Mouse (Mus musculus) embryonic facial prominence, embryonic 12.5 days (tissue): ENCODE measurements at regions not wholly inside any gene's neighbourhood (a gene's known extent, or its start where the extent isn't known, plus 50 kb on each side); places are given as distances from the start of the nearest gene placed in this dataset.
A peak's percentile ranks its signal among the peaks of the same experiment; 100 is the strongest.
"Not testable (repeated sequence)": the region's sequence is repeated elsewhere in the genome, so short reads cannot be mapped to it uniquely, and the experiment has no call there.

ENCODE experiments used
- ATAC-seq: fragments of 200-750 bp; cut with Nextera tagmentation; 2 replicates; pipeline ENCODE4 v1.8.0; 2017; ENCODE audit not compliant: insufficient number of reproducible peaks, insufficient read depth, low FRiP score, low TSS enrichment
- H3K27ac ChIP-seq: fragments of 300-500 bp; sonication (generic); 2 replicates; pipeline ENCODE4 v1.5.1; 2016; ENCODE audit warnings: mild to moderate bottlenecking
- H3K27me3 ChIP-seq: fragments of 300-500 bp; sonication (generic); 2 replicates; pipeline ENCODE4 v1.6.1; 2016; ENCODE audit warnings: mild to moderate bottlenecking, moderate library complexity
- H3K36me3 ChIP-seq: fragments of 300-500 bp; sonication (generic); 2 replicates; pipeline ENCODE4 v1.6.1; 2016; ENCODE audit warnings: mild to moderate bottlenecking
- H3K4me1 ChIP-seq: fragments of 300-500 bp; sonication (generic); 2 replicates; pipeline ENCODE4 v1.6.1; 2016
- H3K4me2 ChIP-seq: fragments of 300-500 bp; sonication (generic); replicated peaks from 2 replicates; pipeline ENCODE4 v1.6.1; 2016; ENCODE audit warnings: mild to moderate bottlenecking, moderate library complexity
- H3K4me3 ChIP-seq: fragments of 300-500 bp; sonication (generic); 2 replicates; pipeline ENCODE4 v1.5.1; 2016; ENCODE audit warnings: mild to moderate bottlenecking
- H3K9ac ChIP-seq: fragments of 300-500 bp; sonication (generic); 2 replicates; pipeline ENCODE4 v1.6.1; 2016; ENCODE audit warnings: mild to moderate bottlenecking, moderate library complexity
- H3K9me3 ChIP-seq: fragments of 300-500 bp; sonication (generic); 2 replicates; pipeline ENCODE4 v1.6.1; 2016; ENCODE audit warnings: mild to moderate bottlenecking, moderate library complexity
- WGBS: fragments of 180-500 bp; shearing (Covaris S2); methylation state at CpG from one replicate; pipeline ENCODE4 v1.1.7; 2016; 5-methylcytosine and 5-hydroxymethylcytosine counted together

- H3K9me3 ChIP-seq, H3K9ac ChIP-seq, H3K36me3 ChIP-seq, H3K4me2 ChIP-seq, H3K4me3 ChIP-seq, ATAC-seq, H3K4me1 ChIP-seq, H3K27ac ChIP-seq, H3K27me3 ChIP-seq: not testable (repeated sequence)
- WGBS = 95% methylated on average over 12 of the region's 12 CpGs
Observed at GRCm38 (mm10) chr5:148678285-148678937, 125.8 kb upstream of the Ubl3 start.

- ATAC-seq = no peak
- no peaks in the 10 kb centered on the region for H3K4me1 ChIP-seq
- H3K9me3 ChIP-seq = peaks cover 8% of the 10 kb centered on the region; the same call in 1 of the 2 replicates
- no peaks in the 10 kb centered on the region for H3K27me3 ChIP-seq
- no peak overlapping the region for H3K27ac ChIP-seq
- H3K36me3 ChIP-seq = no peaks in the 10 kb centered on the region
- H3K9ac ChIP-seq = no peak overlapping the region
- H3K4me2 ChIP-seq = no peak overlapping the region
- H3K4me3 ChIP-seq = no peak overlapping the region
- WGBS = 82% methylated on average over 12 of the region's 12 CpGs
Observed at GRCm38 (mm10) chr5:148674281-148674680, 121.7 kb upstream of the Ubl3 start.

GRCm38 (mm10) chr5:148662281-148662741 lies 109.7 kb upstream of the Ubl3 start:
- H3K27me3 ChIP-seq = no peaks in the 10 kb centered on the region
- no peak overlapping the region for H3K9ac ChIP-seq
- no peak for ATAC-seq
- H3K36me3 ChIP-seq = no peaks in the 10 kb centered on the region
- H3K4me2 ChIP-seq = no peak overlapping the region
- H3K4me3 ChIP-seq = no peak overlapping the region
- 68% methylated on average over 15 of the region's 15 CpGs for WGBS
- peak overlapping the region; percentile 46; the same call in 1 of the 2 replicates for H3K27ac ChIP-seq
- H3K9me3 ChIP-seq = peaks cover 4% of the 10 kb centered on the region; the same call in 1 of the 2 replicates
- H3K4me1 ChIP-seq = peaks cover 10% of the 10 kb centered on the region; the same call in 1 of the 2 replicates

- no peak overlapping the region for H3K4me3 ChIP-seq
- H3K27me3 ChIP-seq = no peaks in the 10 kb centered on the region
- no peak overlapping the region for H3K27ac ChIP-seq
- H3K4me2 ChIP-seq = no peak overlapping the region
- 87% methylated on average over 4 of the region's 4 CpGs for WGBS
- no peaks in the 10 kb centered on the region for H3K36me3 ChIP-seq
- H3K9me3 ChIP-seq = peaks cover 4% of the 10 kb centered on the region; the same call in 1 of the 2 replicates
- no peak overlapping the region for H3K9ac ChIP-seq
- H3K4me1 ChIP-seq = peaks cover 10% of the 10 kb centered on the region; the same call in 1 of the 2 replicates
- no peak for ATAC-seq
Observed at GRCm38 (mm10) chr5:148661120-148661519, 108.5 kb upstream of the Ubl3 start.

- 83% methylated on average over 4 of the region's 4 CpGs for WGBS
- peaks cover 4% of the 10 kb centered on the region; the same call in 1 of the 2 replicates for H3K9me3 ChIP-seq
Observed at GRCm38 (mm10) chr5:148657936-148658640, 105.5 kb upstream of the Ubl3 start.

GRCm38 (mm10) chr5:148652525-148653243 lies 100.1 kb upstream of the Ubl3 start:
- H3K4me3 ChIP-seq = no peak overlapping the region
- no peak overlapping the region for H3K27ac ChIP-seq
- no peak overlapping the region for H3K9ac ChIP-seq
- ATAC-seq = no peak
- no peaks in the 10 kb centered on the region for H3K4me1 ChIP-seq
- no peak overlapping the region for H3K4me2 ChIP-seq
- 50% methylated on average over 7 of the region's 7 CpGs for WGBS
- no peaks in the 10 kb centered on the region for H3K27me3 ChIP-seq
- H3K9me3 ChIP-seq = no peaks in the 10 kb centered on the region
- H3K36me3 ChIP-seq = no peaks in the 10 kb centered on the region

More at GRCm38 (mm10) chr5:148657936-148658640, 105.5 kb upstream of the Ubl3 start:
- peaks cover 6% of the 10 kb centered on the region; the same call in 1 of the 2 replicates for H3K4me1 ChIP-seq
- H3K27ac ChIP-seq = no peak overlapping the region
- no peak for ATAC-seq
- H3K4me3 ChIP-seq = no peak overlapping the region
- H3K9ac ChIP-seq = no peak overlapping the region
- H3K4me2 ChIP-seq = no peak overlapping the region
- H3K36me3 ChIP-seq = no peaks in the 10 kb centered on the region
- no peaks in the 10 kb centered on the region for H3K27me3 ChIP-seq

- Histone ChIP-seq H3K27ac (no peak overlapping the region), H3K4me3 (no peak overlapping the region), H3K36me3 (no peaks in the 10 kb centered on the region), H3K9ac (no peak overlapping the region), H3K27me3 (no peaks in the 10 kb centered on the region), H3K4me1 (no peaks in the 10 kb centered on the region), H3K9me3 (no peaks in the 10 kb centered on the region), H3K4me2 (no peak overlapping the region)
- 42% methylated on average over 4 of the region's 4 CpGs for WGBS
- ATAC-seq = no peak
Observed at GRCm38 (mm10) chr5:148651736-148652135, 99.1 kb upstream of the Ubl3 start.

GRCm38 (mm10) chr5:148649573-148649972 lies 97.0 kb upstream of the Ubl3 start:
- not testable (repeated sequence) for H3K4me1 ChIP-seq, H3K36me3 ChIP-seq, H3K27me3 ChIP-seq, H3K27ac ChIP-seq, H3K4me3 ChIP-seq, ATAC-seq, H3K9me3 ChIP-seq, H3K9ac ChIP-seq, H3K4me2 ChIP-seq
- WGBS = 96% methylated on average over 7 of the region's 7 CpGs

- H3K27ac ChIP-seq = no peak overlapping the region
- H3K4me2 ChIP-seq = no peak overlapping the region
- no peaks in the 10 kb centered on the region for H3K4me1 ChIP-seq
- H3K36me3 ChIP-seq = no peaks in the 10 kb centered on the region
- no peak overlapping the region for H3K9ac ChIP-seq
- H3K4me3 ChIP-seq = no peak overlapping the region
- H3K9me3 ChIP-seq = no peaks in the 10 kb centered on the region
- whole genome bisulfite sequencing = 82% methylated on average over 9 of the region's 9 CpGs
- no peaks in the 10 kb centered on the region for H3K27me3 ChIP-seq
- no peak for ATAC-seq
Observed at GRCm38 (mm10) chr5:148649123-148649522, 96.5 kb upstream of the Ubl3 start.

GRCm38 (mm10) chr5:148647644-148648043 lies 95.1 kb upstream of the Ubl3 start:
- Histone ChIP-seq H3K4me2 (no peak overlapping the region), H3K9me3 (no peaks in the 10 kb centered on the region), H3K4me1 (no peaks in the 10 kb centered on the region), H3K27ac (no peak overlapping the region), H3K36me3 (no peaks in the 10 kb centered on the region), H3K27me3 (no peaks in the 10 kb centered on the region), H3K4me3 (no peak overlapping the region), H3K9ac (no peak overlapping the region)
- 58% methylated on average over 2 of the region's 2 CpGs for WGBS
- no peak for ATAC-seq

GRCm38 (mm10) chr5:148645772-148646171 lies 93.2 kb upstream of the Ubl3 start:
- no peak overlapping the region for H3K27ac ChIP-seq
- H3K4me1 ChIP-seq = peaks cover 5% of the 10 kb centered on the region; the same call in 1 of the 2 replicates
- no peak overlapping the region for H3K9ac ChIP-seq
- H3K36me3 ChIP-seq = no peaks in the 10 kb centered on the region
- peaks cover 6% of the 10 kb centered on the region; the same call in 1 of the 2 replicates for H3K27me3 ChIP-seq
- no peaks in the 10 kb centered on the region for H3K9me3 ChIP-seq
- no peak overlapping the region for H3K4me3 ChIP-seq
- H3K4me2 ChIP-seq = no peak overlapping the region
- 56% methylated on average over 4 of the region's 4 CpGs for WGBS
- ATAC-seq = no peak
